Mouse (Mus musculus): ENCODE measurements at regions not wholly inside any gene's neighbourhood (a gene's known extent, or its start where the extent isn't known, plus 50 kb on each side); places are given as distances from the start of the nearest gene placed in this dataset.

GRCm38 (mm10) chr13:72195881-72196280 is 232.4 kb upstream of the Irx1 start:
- no peak overlapping the region for H3K4me3 ChIP-seq
- 77% methylated on average over 2 of the region's 2 CpGs for WGBS
- no peak overlapping the region for H3K4me2 ChIP-seq
- H3K9ac ChIP-seq: no peak overlapping the region
- H3K27ac ChIP-seq: no peak overlapping the region
- H3K4me1 ChIP-seq: no peaks in the 10 kb centered on the region
- no peaks in the 10 kb centered on the region for H3K9me3 ChIP-seq
- no peak for ATAC-seq (ENCODE audit: borderline replicate concordance, extremely low read depth, low FRiP score, low TSS enrichment)
- H3K36me3 ChIP-seq: no peaks in the 10 kb centered on the region
- H3K27me3 ChIP-seq: no peaks in the 10 kb centered on the region

DNA sequence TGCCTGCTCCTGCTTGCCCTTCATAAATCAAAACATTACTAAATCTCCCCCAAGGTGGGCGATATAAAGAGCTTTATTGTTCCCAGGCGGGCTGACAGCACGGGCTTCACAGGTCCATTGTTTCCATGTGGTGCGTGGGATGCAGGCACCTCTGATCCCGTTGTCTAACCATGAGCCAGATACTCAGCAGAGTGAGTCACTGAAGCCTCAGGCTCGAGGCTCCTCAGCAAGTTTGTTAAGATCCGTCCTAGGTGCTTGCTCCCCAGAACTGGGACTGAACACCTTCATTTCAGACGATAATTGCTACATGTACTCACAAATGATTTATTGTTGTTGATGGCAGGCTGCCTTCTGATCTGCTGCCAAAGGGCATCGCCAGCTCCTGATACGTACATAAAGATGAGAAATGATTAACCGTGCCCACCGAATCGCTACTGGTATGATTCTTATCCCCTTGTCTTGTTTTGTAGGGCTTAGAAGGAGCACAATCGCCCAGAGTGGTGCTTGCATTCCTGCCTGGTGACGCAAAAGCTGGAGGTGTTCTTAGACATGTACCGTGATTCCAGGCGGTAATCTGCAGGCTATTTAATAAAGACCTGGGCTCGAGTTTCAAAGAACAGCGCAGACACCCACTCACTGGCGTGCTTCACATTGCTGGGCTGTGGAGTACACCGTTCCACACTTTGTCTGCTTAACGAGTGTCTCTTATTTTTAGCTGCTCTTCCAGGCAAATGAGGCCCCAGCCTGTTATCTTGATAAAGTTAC is 235.0 kb upstream of the Irx1 start:
- peak overlapping the region; percentile 35 for H3K4me2 ChIP-seq
- H3K36me3 ChIP-seq: no peaks in the 10 kb centered on the region
- H3K27ac ChIP-seq: peak overlapping the region; percentile 78
- no peaks in the 10 kb centered on the region for H3K4me1 ChIP-seq
- ATAC-seq (ENCODE audit: borderline replicate concordance, extremely low read depth, low FRiP score, low TSS enrichment): peak; percentile 86
- H3K27me3 ChIP-seq: no peaks in the 10 kb centered on the region
- no peaks in the 10 kb centered on the region for H3K9me3 ChIP-seq
- no peak overlapping the region for H3K4me3 ChIP-seq
- 36% methylated on average over 22 of the region's 22 CpGs for WGBS
- no peak overlapping the region for H3K9ac ChIP-seq

DNA sequence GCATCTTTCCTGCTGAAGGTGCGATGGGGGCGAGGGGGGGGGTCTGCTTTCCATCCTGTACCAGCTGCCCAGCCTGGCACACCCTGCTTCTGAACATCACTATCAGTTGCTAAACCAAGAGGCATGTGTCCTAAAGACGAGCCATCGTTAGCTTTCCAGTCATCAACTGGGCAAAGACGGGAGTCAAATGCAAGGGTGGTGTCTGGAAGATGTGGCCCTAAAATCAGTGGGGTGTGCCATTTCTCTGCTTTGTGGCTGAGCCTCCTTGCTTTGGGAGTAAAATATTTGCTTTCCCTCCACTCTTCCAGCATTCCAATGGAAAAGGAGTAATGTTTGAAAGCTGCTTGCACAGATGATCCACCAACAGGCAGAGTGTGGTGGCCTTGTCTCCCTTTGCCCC is 246.0 kb upstream of the Irx1 start:
- H3K36me3 ChIP-seq: no peaks in the 10 kb centered on the region
- no peak overlapping the region for H3K27ac ChIP-seq
- H3K4me1 ChIP-seq: 0 out of 2 replicates have a peak, but pooled peaks cover 3% of the 10 kb centered on the region
- no peak overlapping the region for H3K4me3 ChIP-seq
- no peak overlapping the region for H3K9ac ChIP-seq
- H3K4me2 ChIP-seq: no peak overlapping the region
- ATAC-seq (ENCODE audit: borderline replicate concordance, extremely low read depth, low FRiP score, low TSS enrichment): no peak
- H3K27me3 ChIP-seq: no peaks in the 10 kb centered on the region
- WGBS: 69% methylated on average over 5 of the region's 5 CpGs
- H3K9me3 ChIP-seq: no peaks in the 10 kb centered on the region

DNA sequence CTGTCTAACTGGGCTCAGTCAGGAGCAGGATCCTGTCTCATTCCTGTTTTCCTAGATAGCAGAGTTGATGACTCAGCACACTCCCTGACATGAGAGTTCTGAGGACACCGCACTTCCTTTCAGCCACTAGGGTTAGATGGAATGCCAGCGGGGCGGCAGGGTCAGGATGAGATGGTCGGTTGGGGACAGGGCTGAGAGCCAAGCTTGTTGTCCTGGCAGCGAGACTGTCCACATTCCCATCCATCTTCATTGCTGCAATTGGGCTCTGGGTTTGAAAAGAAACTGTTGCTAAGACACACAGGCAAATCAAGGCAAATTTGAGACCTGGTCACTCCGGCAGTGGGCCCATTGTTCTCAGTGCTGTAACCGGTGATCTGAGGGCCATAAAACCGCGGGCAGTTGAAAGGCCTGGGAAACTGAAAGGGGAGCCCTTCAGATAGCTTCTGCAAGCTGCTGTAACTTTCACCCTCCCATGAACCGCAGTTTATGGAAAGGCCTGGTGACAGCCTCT is 246.5 kb upstream of the Irx1 start:
- no peak overlapping the region for H3K4me2 ChIP-seq
- H3K27ac ChIP-seq: no peak overlapping the region
- no peak overlapping the region for H3K9ac ChIP-seq
- H3K27me3 ChIP-seq: no peaks in the 10 kb centered on the region
- 19% methylated on average over 10 of the region's 10 CpGs for WGBS
- no peaks in the 10 kb centered on the region for H3K9me3 ChIP-seq
- no peak overlapping the region for H3K4me3 ChIP-seq
- no peak for ATAC-seq (ENCODE audit: borderline replicate concordance, extremely low read depth, low FRiP score, low TSS enrichment)
- no peaks in the 10 kb centered on the region for H3K36me3 ChIP-seq
- H3K4me1 ChIP-seq: 0 out of 2 replicates have a peak, but pooled peaks cover 3% of the 10 kb centered on the region

- ATAC-seq (ENCODE audit: borderline replicate concordance, extremely low read depth, low FRiP score, low TSS enrichment): no peak
- 42% methylated on average over 7 of the region's 7 CpGs for WGBS
- Histone ChIP-seq H3K27me3 (no peaks in the 10 kb centered on the region), H3K9ac (no peak overlapping the region), H3K27ac (no peak overlapping the region), H3K4me3 (no peak overlapping the region), H3K36me3 (no peaks in the 10 kb centered on the region), H3K4me1 (0 out of 2 replicates have a peak, but pooled peaks cover 3% of the 10 kb centered on the region), H3K4me2 (no peak overlapping the region), H3K9me3 (no peaks in the 10 kb centered on the region)
Measured at GRCm38 (mm10) chr13:72210474-72211309, 247.2 kb upstream of the Irx1 start.

DNA sequence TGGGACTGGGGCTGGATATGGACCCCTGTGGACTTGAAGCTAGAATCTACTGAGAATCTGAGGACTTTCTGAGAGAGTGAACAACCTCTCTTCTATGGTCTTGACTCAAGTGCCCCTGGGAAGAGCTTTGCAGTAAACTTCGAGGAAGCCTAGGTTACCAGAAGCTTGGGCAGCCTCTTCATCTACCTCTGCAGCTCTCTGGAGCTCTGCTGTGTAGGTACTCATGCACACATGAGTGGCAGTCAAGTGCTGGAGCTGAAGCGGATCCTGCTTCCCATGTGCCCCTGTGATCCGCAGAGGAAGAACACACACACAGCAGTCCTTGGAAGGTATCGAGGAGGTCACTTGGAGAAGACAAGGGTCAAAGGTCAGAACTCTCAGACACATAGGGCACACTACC is 248.2 kb upstream of the Irx1 start:
- no peak overlapping the region for H3K4me3 ChIP-seq
- H3K4me2 ChIP-seq: no peak overlapping the region
- H3K27me3 ChIP-seq: no peaks in the 10 kb centered on the region
- WGBS: 56% methylated on average over 4 of the region's 4 CpGs
- no peak overlapping the region for H3K9ac ChIP-seq
- no peaks in the 10 kb centered on the region for H3K36me3 ChIP-seq
- ATAC-seq (ENCODE audit: borderline replicate concordance, extremely low read depth, low FRiP score, low TSS enrichment): peak; percentile 42; the same call in 1 of the 2 replicates
- no peaks in the 10 kb centered on the region for H3K9me3 ChIP-seq
- 0 out of 2 replicates have a peak, but pooled peaks cover 3% of the 10 kb centered on the region for H3K4me1 ChIP-seq
- H3K27ac ChIP-seq: no peak overlapping the region

DNA sequence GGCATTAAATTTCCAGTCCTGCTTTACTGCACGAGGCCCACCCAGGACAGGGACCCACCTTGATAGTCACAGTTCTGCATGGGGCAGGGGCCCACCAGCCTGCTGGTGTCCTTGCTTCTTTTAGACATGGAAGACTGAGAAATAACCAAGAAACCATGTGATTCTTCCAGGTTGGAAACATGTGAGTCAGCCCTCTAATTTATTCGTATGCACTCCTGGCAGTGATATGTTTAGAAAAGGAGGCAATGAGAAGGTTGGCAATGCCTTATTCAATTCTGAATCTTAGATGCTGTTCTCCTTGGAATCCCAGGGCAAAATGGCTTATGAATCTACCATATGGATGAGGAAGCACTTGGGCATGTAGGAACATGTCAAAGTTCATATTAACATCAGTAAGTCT is 249.2 kb upstream of the Irx1 start:
- Histone ChIP-seq H3K36me3 (no peaks in the 10 kb centered on the region), H3K4me3 (no peak overlapping the region), H3K27me3 (no peaks in the 10 kb centered on the region), H3K9ac (no peak overlapping the region), H3K9me3 (no peaks in the 10 kb centered on the region), H3K4me1 (0 out of 2 replicates have a peak, but pooled peaks cover 3% of the 10 kb centered on the region), H3K4me2 (no peak overlapping the region), H3K27ac (no peak overlapping the region)
- WGBS: 86% methylated on average over 2 of the region's 2 CpGs
- no peak for ATAC-seq (ENCODE audit: borderline replicate concordance, extremely low read depth, low FRiP score, low TSS enrichment)

DNA sequence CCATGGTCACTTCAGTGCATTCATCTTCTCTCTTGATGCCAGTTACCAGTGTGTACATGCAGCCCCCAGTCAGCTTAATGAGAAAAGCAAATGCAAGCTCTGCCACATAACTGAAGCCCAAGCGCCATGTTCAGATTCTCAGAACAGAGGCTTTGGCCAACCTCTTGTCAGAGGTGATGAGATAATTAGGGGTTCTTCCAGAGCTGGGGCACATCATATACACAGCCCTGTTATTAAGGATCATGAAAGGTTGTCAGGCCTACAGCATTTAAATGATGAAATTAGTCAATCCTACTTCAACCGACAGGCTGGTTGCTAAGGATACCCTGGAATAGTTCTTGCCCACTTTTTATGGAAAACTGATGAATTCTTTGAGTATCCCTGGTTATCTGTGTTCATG is 255.8 kb upstream of the Irx1 start:
- Histone ChIP-seq H3K9ac (no peak overlapping the region), H3K4me3 (no peak overlapping the region), H3K27ac (no peak overlapping the region), H3K9me3 (no peaks in the 10 kb centered on the region), H3K36me3 (no peaks in the 10 kb centered on the region), H3K4me2 (no peak overlapping the region), H3K27me3 (no peaks in the 10 kb centered on the region), H3K4me1 (no peaks in the 10 kb centered on the region)
- ATAC-seq (ENCODE audit: borderline replicate concordance, extremely low read depth, low FRiP score, low TSS enrichment): no peak
- 91% methylated on average over 2 of the region's 2 CpGs for WGBS

- Histone ChIP-seq H3K9me3 (no peaks in the 10 kb centered on the region), H3K4me1 (no peaks in the 10 kb centered on the region), H3K4me3 (no peak overlapping the region), H3K4me2 (no peak overlapping the region), H3K36me3 (no peaks in the 10 kb centered on the region), H3K9ac (no peak overlapping the region), H3K27ac (no peak overlapping the region), H3K27me3 (no peaks in the 10 kb centered on the region)
- ATAC-seq (ENCODE audit: borderline replicate concordance, extremely low read depth, low FRiP score, low TSS enrichment): no peak
- WGBS: 85% methylated on average over 1 of the region's 1 CpGs
Measured at GRCm38 (mm10) chr13:72227102-72227501, 263.6 kb upstream of the Irx1 start.

DNA sequence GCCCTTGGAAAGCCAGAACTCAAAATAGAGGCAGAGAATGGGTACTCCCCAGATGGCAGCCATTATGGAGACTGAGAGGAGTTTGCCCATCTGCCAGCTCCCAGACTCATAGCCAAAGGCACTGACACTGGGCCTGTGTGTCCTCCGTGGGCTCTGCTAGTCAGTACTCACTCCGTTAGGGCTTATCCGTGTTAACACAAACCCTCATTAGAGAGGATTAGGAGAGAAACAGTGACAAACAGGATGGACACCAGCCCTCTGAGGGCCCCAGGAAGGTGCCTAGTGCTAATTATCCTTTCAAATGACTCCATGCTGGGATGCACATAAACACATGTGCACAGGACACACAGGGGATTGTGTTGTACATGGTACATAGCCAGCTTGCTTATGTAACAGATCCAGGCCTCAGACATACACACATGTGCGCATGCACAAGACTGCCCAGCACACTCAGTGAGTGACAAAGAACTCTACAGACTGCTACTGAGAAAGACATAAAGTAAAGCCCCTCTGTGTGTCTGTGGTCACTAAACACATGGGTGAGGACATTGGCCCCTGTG is 267.6 kb upstream of the Irx1 start:
- Histone ChIP-seq H3K9me3 (no peaks in the 10 kb centered on the region), H3K36me3 (no peaks in the 10 kb centered on the region)
- WGBS: 75% methylated on average over 4 of the region's 4 CpGs

DNA sequence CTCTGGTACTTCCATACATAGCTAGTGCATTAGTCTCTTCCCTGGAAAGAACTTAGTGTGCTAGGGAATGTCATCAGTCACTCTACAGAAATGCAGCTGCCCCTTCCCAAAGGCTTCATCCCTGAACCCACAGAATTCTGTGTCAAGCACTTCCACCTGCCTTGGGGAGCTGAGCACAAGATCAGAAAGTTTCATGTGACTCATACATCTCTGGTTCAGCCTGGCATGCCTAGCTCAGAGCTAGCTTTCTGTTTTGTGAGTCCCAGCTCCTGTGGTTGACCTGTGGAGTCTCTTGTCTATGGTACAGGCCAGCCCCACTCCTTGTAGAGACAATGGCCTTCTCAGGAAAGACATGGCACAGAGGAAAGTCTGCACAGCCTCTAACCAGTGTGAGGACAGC is 268.6 kb upstream of the Irx1 start:
- ATAC-seq (ENCODE audit: borderline replicate concordance, extremely low read depth, low FRiP score, low TSS enrichment): no peak
- H3K36me3 ChIP-seq: no peaks in the 10 kb centered on the region
- no peaks in the 10 kb centered on the region for H3K4me1 ChIP-seq
- H3K27ac ChIP-seq: no peak overlapping the region
- H3K27me3 ChIP-seq: no peaks in the 10 kb centered on the region
- no peak overlapping the region for H3K4me2 ChIP-seq
- no peaks in the 10 kb centered on the region for H3K9me3 ChIP-seq
- H3K4me3 ChIP-seq: no peak overlapping the region
- no peak overlapping the region for H3K9ac ChIP-seq

More for the DNA sequence above, 267.6 kb upstream of the Irx1 start:
- H3K4me3 ChIP-seq: no peak overlapping the region
- H3K4me2 ChIP-seq: no peak overlapping the region
- H3K27me3 ChIP-seq: no peaks in the 10 kb centered on the region
- no peak for ATAC-seq (ENCODE audit: borderline replicate concordance, extremely low read depth, low FRiP score, low TSS enrichment)
- no peak overlapping the region for H3K27ac ChIP-seq
- H3K9ac ChIP-seq: no peak overlapping the region
- H3K4me1 ChIP-seq: no peaks in the 10 kb centered on the region

GRCm38 (mm10) chr13:72241919-72242318 is 278.4 kb upstream of the Irx1 start:
- Histone ChIP-seq H3K9ac (no peak overlapping the region), H3K36me3 (no peaks in the 10 kb centered on the region), H3K4me3 (no peak overlapping the region), H3K27ac (no peak overlapping the region), H3K4me2 (no peak overlapping the region), H3K9me3 (no peaks in the 10 kb centered on the region), H3K27me3 (no peaks in the 10 kb centered on the region), H3K4me1 (no peaks in the 10 kb centered on the region)
- 50% methylated on average over 3 of the region's 3 CpGs for WGBS
- ATAC-seq (ENCODE audit: borderline replicate concordance, extremely low read depth, low FRiP score, low TSS enrichment): no peak
